Mouse (Mus musculus) embryonic facial prominence, embryonic 14.5 days (tissue): ENCODE results near the gene Rem2. TPM values are rescaled to one million over a fixed set of nuclear protein-coding genes. Genes with fewer than 3 reads are reported as not detected.

Source experiments
- ATAC-seq: fragments of 200-750 bp; cut with Nextera tagmentation; 2 replicates; pipeline ENCODE4 v1.8.0; 2017; ENCODE audit warnings: low read depth, moderate number of reproducible peaks, moderate TSS enrichment
- DNase-seq: peaks from one replicate; pipeline ENCODE4 v3.0.0-alpha.2; 2015; ENCODE audit warnings: low spot score
- H3K27ac ChIP-seq: fragments of 300-500 bp; sonication (generic); replicated peaks from 2 replicates; pipeline ENCODE4 v1.5.1; 2014; ENCODE audit warnings: low read depth, mild to moderate bottlenecking, low read length, moderate library complexity
- H3K27me3 ChIP-seq: fragments of 300-500 bp; sonication (generic); replicated peaks from 2 replicates; pipeline ENCODE4 v1.6.1; 2014; ENCODE audit warnings: low read length; ENCODE audit not compliant: control insufficient read depth, insufficient read depth
- H3K36me3 ChIP-seq: fragments of 300-500 bp; sonication (generic); 2 replicates; pipeline ENCODE4 v1.6.1; 2014; ENCODE audit warnings: low read length, mixed read lengths; ENCODE audit not compliant: control insufficient read depth, insufficient read depth
- H3K4me1 ChIP-seq: fragments of 300-500 bp; sonication (generic); 2 replicates; pipeline ENCODE4 v1.6.1; 2014; ENCODE audit warnings: antibody characterized with exemption, low read length; ENCODE audit not compliant: control insufficient read depth, insufficient read depth
- H3K4me2 ChIP-seq: fragments of 300-500 bp; sonication (generic); 2 replicates; pipeline ENCODE4 v1.6.1; 2014; ENCODE audit warnings: low read depth, mild to moderate bottlenecking, low read length, moderate library complexity, mixed read lengths
- H3K4me3 ChIP-seq: fragments of 300-500 bp; sonication (generic); 2 replicates; pipeline ENCODE4 v1.5.1; 2014; ENCODE audit warnings: low read depth, mild to moderate bottlenecking, low read length
- H3K9ac ChIP-seq: fragments of 300-500 bp; sonication (generic); 2 replicates; pipeline ENCODE4 v1.6.1; 2014; ENCODE audit warnings: low read depth, mild to moderate bottlenecking, low read length, moderate library complexity, mixed read lengths
- H3K9me3 ChIP-seq: fragments of 300-500 bp; sonication (generic); 2 replicates; pipeline ENCODE4 v1.6.1; 2016; ENCODE audit warnings: low read length; ENCODE audit not compliant: control insufficient read depth
- WGBS: fragments of 180-500 bp; shearing (Covaris S2); extraction: QIAGEN DNeasy Blood & Tissue Kit; methylation state at CpG from one replicate; pipeline ENCODE4 v1.1.7; 2014; 5-methylcytosine and 5-hydroxymethylcytosine counted together
- polyA plus RNA-seq: library from polyadenylated mRNA; unstranded; fragments of >200 nt; fragmentation: Nextera tagmentation; extraction: Ambion mirVana; gene quantifications from 2 replicates; pipeline ENCODE4 v1.2.1, GENCODE M21; 2014

Gene Rem2
- polyA plus RNA-seq, 1 experiment from 2014 or later: 1.7 TPM

DNA sequence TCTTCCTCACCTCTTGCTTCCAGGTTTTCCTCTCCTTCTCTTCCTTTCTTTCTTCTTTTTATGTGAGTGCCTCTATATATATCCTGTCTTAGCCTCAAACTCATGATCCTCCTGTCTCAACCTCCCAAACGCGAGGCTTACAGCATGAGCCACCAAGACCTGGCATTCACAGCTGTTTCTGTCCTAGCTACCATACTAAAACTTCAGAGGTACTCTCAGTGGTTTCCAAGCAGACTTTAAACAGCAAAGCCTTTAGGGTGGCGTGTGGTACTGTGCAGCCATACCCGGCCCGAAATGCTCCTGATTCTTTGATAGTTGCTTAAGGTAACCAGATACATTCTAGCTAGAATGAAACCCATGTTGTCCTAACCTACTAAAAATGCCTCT, 52.1 kb downstream of the Rem2 start:
- no peaks in the 10 kb centered on the region for H3K9me3 ChIP-seq
- peak overlapping the region; percentile 53; the same call in 1 of the 2 replicates for H3K27ac ChIP-seq
- no peak for DNase-seq
- no peaks in the 10 kb centered on the region for H3K4me1 ChIP-seq
- H3K27me3 ChIP-seq: no peaks in the 10 kb centered on the region
- no peaks in the 10 kb centered on the region for H3K36me3 ChIP-seq
- no peak overlapping the region for H3K9ac ChIP-seq
- peak overlapping the region; percentile 40 for H3K4me3 ChIP-seq
- 0 out of 2 replicates have a peak, but pooled peaks have one; percentile 23 for ATAC-seq
- peak overlapping the region; percentile 72 for H3K4me2 ChIP-seq
- WGBS: 18% methylated on average over 5 of the region's 5 CpGs

GRCm38 (mm10) chr14:54528446-54529111, 52.7 kb downstream of the Rem2 start:
- ATAC-seq (peak; percentile 86), DNase-seq (peak; percentile 89)
- 12% methylated on average over 17 of the region's 17 CpGs for WGBS
- no peaks in the 10 kb centered on the region for H3K36me3 ChIP-seq
- H3K27me3 ChIP-seq: no peaks in the 10 kb centered on the region
- no peak overlapping the region for H3K9ac ChIP-seq
- peak overlapping the region; percentile 53; the same call in 1 of the 2 replicates for H3K27ac ChIP-seq
- peak overlapping the region; percentile 72 for H3K4me2 ChIP-seq
- no peaks in the 10 kb centered on the region for H3K4me1 ChIP-seq
- no peaks in the 10 kb centered on the region for H3K9me3 ChIP-seq
- H3K4me3 ChIP-seq: no peak overlapping the region

Other genes starting within 250 kb of the Rem2 start
- gene Dad1, start 222.0 kb upstream of the Rem2 start, polyA plus RNA-seq: 400 and 436 TPM in 2 replicates
- 59.0 and 63.5 TPM in 2 replicates for gene Abhd4, start 221.9 kb upstream of the Rem2 start, polyA plus RNA-seq
- gene Olfr49, start 191.2 kb upstream of the Rem2 start, polyA plus RNA-seq: 0.04 TPM in 1 of 2 replicates, not detected in the other
- gene Oxa1l, start 115.3 kb upstream of the Rem2 start, polyA plus RNA-seq: 47.0 and 48.6 TPM in 2 replicates
- 6.3 and 7.7 TPM in 2 replicates for gene Slc7a7, start 58.3 kb upstream of the Rem2 start, polyA plus RNA-seq
- gene Mrpl52, start 49.2 kb upstream of the Rem2 start, polyA plus RNA-seq: 226 and 241 TPM in 2 replicates
- gene Mmp14, start 44.5 kb upstream of the Rem2 start, polyA plus RNA-seq: 235 and 254 TPM in 2 replicates
- gene Lrp10, start 12.0 kb upstream of the Rem2 start, polyA plus RNA-seq: 41.0 and 43.4 TPM in 2 replicates
- 65.3 and 75.7 TPM in 2 replicates for gene Prmt5, start 41.4 kb downstream of the Rem2 start, polyA plus RNA-seq
- 40.4 and 44.3 TPM in 2 replicates for gene Haus4, start 78.5 kb downstream of the Rem2 start, polyA plus RNA-seq
- gene Ajuba, start 101.5 kb downstream of the Rem2 start, polyA plus RNA-seq: 10.7 and 11.7 TPM in 2 replicates
- 4.8 and 5.8 TPM in 2 replicates for gene 4931414P19Rik, start 129.9 kb downstream of the Rem2 start, polyA plus RNA-seq
- gene Psmb5, start 141.9 kb downstream of the Rem2 start, polyA plus RNA-seq: 332 and 335 TPM in 2 replicates
- 0.16 TPM in 1 of 2 replicates, not detected in the other for gene Psmb11, start 145.3 kb downstream of the Rem2 start, polyA plus RNA-seq
- gene Gm17606, start 164.9 kb downstream of the Rem2 start, polyA plus RNA-seq: not detected in 2 replicates
- gene Cdh24, start 165.3 kb downstream of the Rem2 start, polyA plus RNA-seq: 3.9 and 4.5 TPM in 2 replicates
- gene 1700123O20Rik, start 210.1 kb downstream of the Rem2 start, polyA plus RNA-seq: 70.7 and 84.9 TPM in 2 replicates
- gene Acin1, start 210.8 kb downstream of the Rem2 start, polyA plus RNA-seq: 99.4 and 101 TPM in 2 replicates
- gene Gm29776, start 222.7 kb downstream of the Rem2 start, polyA plus RNA-seq: 0.17 and 0.34 TPM in 2 replicates
- 0.32 TPM in 1 of 2 replicates, not detected in the other for gene Cebpe, start 236.1 kb downstream of the Rem2 start, polyA plus RNA-seq